22 mouse cellular contexts compared by ENCODE assay signal in the genomic region with DNA sequence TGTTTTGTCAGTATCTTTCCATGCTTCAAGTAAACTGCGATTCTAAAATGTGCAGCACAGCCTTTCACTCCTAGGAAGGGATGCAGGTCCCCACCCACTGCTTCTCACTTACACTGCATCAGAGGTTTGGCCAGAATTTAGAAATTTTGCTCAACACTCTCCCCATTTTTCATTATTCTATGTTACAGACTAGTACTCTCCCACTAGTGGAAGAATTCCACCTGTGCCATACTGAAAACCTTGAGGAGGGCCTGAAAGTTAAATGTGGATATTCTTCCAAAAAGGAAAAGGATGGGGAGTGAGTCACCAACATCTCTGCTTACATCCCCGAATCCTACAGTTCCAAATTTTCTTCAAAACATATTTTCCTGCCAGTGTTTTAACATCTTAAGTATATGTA.
"Had no signal": no experiment of that assay in that cellular context is flagged by ENCODE, and none has a peak within 500 bp of the region (broad histone marks: within the 10 kb centered on the region; RNA-seq: fewer than 3 reads in every experiment).

No protein-coding gene starts in this region.

- H3K27ac ChIP-seq: limb, embryonic 10.5 days; limb, embryonic 13.5 days; liver, embryonic 12.5 days; liver, embryonic 15.5 days; lung, embryonic 15.5 days; midbrain, embryonic 10.5 days; midbrain, embryonic 13.5 days had no signal

- ATAC-seq: liver, embryonic 12.5 days; midbrain, embryonic 13.5 days; midbrain, embryonic 16.5 days had no signal

- H3K4me2 ChIP-seq: limb, embryonic 13.5 days; liver, embryonic 12.5 days; liver, embryonic 15.5 days; lung, embryonic 15.5 days; midbrain, embryonic 13.5 days had no signal

- H3K9me3 ChIP-seq: limb, embryonic 10.5 days; limb, embryonic 13.5 days; liver, embryonic 12.5 days; liver, embryonic 15.5 days; lung, embryonic 15.5 days; megakaryocyte, embryonic 14.5 days; midbrain, embryonic 10.5 days; midbrain, embryonic 13.5 days had no signal

- H3K4me3 ChIP-seq: limb, embryonic 10.5 days; limb, embryonic 13.5 days; liver, embryonic 12.5 days; liver, embryonic 15.5 days; lung, embryonic 15.5 days; megakaryocyte, embryonic 14.5 days; midbrain, embryonic 10.5 days; midbrain, embryonic 13.5 days; myocyte had no signal

- H3K9ac ChIP-seq: limb, embryonic 13.5 days; liver, embryonic 12.5 days; liver, embryonic 15.5 days; lung, embryonic 15.5 days; midbrain, embryonic 13.5 days had no signal

- DNase-seq: kidney, adult 18-20 months; kidney, adult 9 months; kidney, postnatal 14 days; kidney, postnatal 4 days; layer of hippocampus, postnatal 36 days; liver; lung, adult 18-20 months; lung, postnatal 10 days; lung, postnatal 36 days; right cerebral cortex, adult 18-20 months; right cerebral cortex, postnatal 14 days; thymus, postnatal 25 days had no signal

- H3K36me3 ChIP-seq: limb, embryonic 10.5 days; limb, embryonic 13.5 days; liver, embryonic 12.5 days; liver, embryonic 15.5 days; lung, embryonic 15.5 days; midbrain, embryonic 10.5 days; midbrain, embryonic 13.5 days had no signal

- H3K4me1 ChIP-seq: limb, embryonic 10.5 days; limb, embryonic 13.5 days; liver, embryonic 12.5 days; liver, embryonic 15.5 days; lung, embryonic 15.5 days; megakaryocyte, embryonic 14.5 days; midbrain, embryonic 10.5 days; midbrain, embryonic 13.5 days had no signal

- H3K27me3 ChIP-seq: limb, embryonic 13.5 days; liver, embryonic 12.5 days; liver, embryonic 15.5 days; lung, embryonic 15.5 days; megakaryocyte, embryonic 14.5 days; midbrain, embryonic 13.5 days had no signal
